Mouse (Mus musculus) CH12.LX (cell line): ENCODE measurements around the gene Gm45785. TPM values are rescaled to one million over a fixed set of nuclear protein-coding genes. Genes with fewer than 3 reads are reported as not detected.
A peak's percentile ranks its signal among the peaks of the same experiment; 100 is the strongest.

Source experiments
- DNase-seq: peaks from one replicate; pipeline ENCODE4 v3.0.0-alpha.2; 2013; ENCODE audit errors: extremely low read depth
- H3K27ac ChIP-seq: 2 replicates; pipeline ENCODE4 v1.5.1; 2012; ENCODE audit warnings: low read depth, mild to moderate bottlenecking, control low read depth, moderate library complexity; ENCODE audit not compliant: insufficient read depth
- H3K27me3 ChIP-seq: replicated peaks from 2 replicates; pipeline ENCODE3; 2012; ENCODE audit warnings: inconsistent platforms
- H3K36me3 ChIP-seq, 2 experiments: replicated peaks in 1 of 2; 2 replicates each; pipeline versions ENCODE3 to v1.6.1; 2012; ENCODE audit warnings: inconsistent platforms in 1 of 2, low read length in 1 of 2, mild to moderate bottlenecking in 1 of 2, mixed read lengths in 1 of 2, moderate library complexity in 1 of 2; ENCODE audit not compliant: control insufficient read depth in 1 of 2, insufficient read depth in 1 of 2
- H3K4me1 ChIP-seq, 2 experiments: 2 replicates each; pipeline ENCODE4 v1.6.1; 2012; ENCODE audit warnings: inconsistent platforms in 1 of 2, moderate library complexity in 1 of 2; ENCODE audit not compliant: insufficient read depth in 2 of 2, control insufficient read depth in 1 of 2
- H3K4me2 ChIP-seq: 2 replicates; pipeline ENCODE4 v1.6.1; 2012; ENCODE audit warnings: low read depth, mild to moderate bottlenecking, control low read depth; ENCODE audit not compliant: poor library complexity, insufficient read depth, severe bottlenecking
- H3K4me3 ChIP-seq, 3 experiments: fragments of 150-350 bp in 1 of 3; sonication (generic) in 1 of 3; replicated peaks in 1 of 3; 2 replicates each; pipeline versions ENCODE3 to v1.5.1; 2011 to 2012; ENCODE audit warnings: low read depth in 2 of 3, low read length in 2 of 3, mild to moderate bottlenecking in 2 of 3, moderate library complexity in 2 of 3, control low read depth in 1 of 3, improper control_type of control experiment in 1 of 3, inconsistent platforms in 1 of 3, mixed read lengths in 1 of 3; ENCODE audit not compliant: poor library complexity in 1 of 3
- H3K79me2 ChIP-seq: replicated peaks from 2 replicates; pipeline ENCODE4 v1.6.1; 2012; ENCODE audit warnings: mild to moderate bottlenecking, moderate library complexity; ENCODE audit not compliant: control insufficient read depth, poor library complexity, insufficient read depth, severe bottlenecking; ENCODE audit errors: extremely low read depth
- H3K9ac ChIP-seq: 2 replicates; pipeline ENCODE4 v1.6.1; 2012; ENCODE audit warnings: low read depth, mild to moderate bottlenecking, control low read depth, moderate library complexity; ENCODE audit not compliant: insufficient read depth
- H3K9me3 ChIP-seq: replicated peaks from 2 replicates; pipeline ENCODE3; 2012; ENCODE audit warnings: low read length, inconsistent platforms, mixed read lengths
- CHD2 ChIP-seq: IDR thresholded peaks from 2 replicates; pipeline ENCODE4 v1.6.1; 2011; ENCODE audit warnings: low read length, improper control_type of control experiment
- CTCF ChIP-seq, 2 experiments: IDR thresholded peaks in 1 of 2; conservative IDR thresholded peaks in 1 of 2; 2 replicates each; pipeline ENCODE4 v1.5.1; 2011 to 2012; ENCODE audit warnings: low read depth in 2 of 2, low read length in 2 of 2, improper control_type of control experiment in 1 of 2, inconsistent platforms in 1 of 2, mild to moderate bottlenecking in 1 of 2, moderate library complexity in 1 of 2
- E2F4 ChIP-seq: IDR thresholded peaks from 2 replicates; pipeline ENCODE4 v1.6.1; 2011; ENCODE audit warnings: low read depth, low read length, improper control_type of control experiment; ENCODE audit not compliant: insufficient replicate concordance
- EP300 ChIP-seq: IDR thresholded peaks from 2 replicates; pipeline ENCODE4 v1.6.1; 2011; ENCODE audit warnings: low read length, improper control_type of control experiment
- ETS1 ChIP-seq: conservative IDR thresholded peaks from 2 replicates; pipeline ENCODE4 v1.6.1; 2012; ENCODE audit warnings: low read depth, mild to moderate bottlenecking, inconsistent platforms, low read length, improper control_type of control experiment, moderate library complexity
- GABPA ChIP-seq: IDR thresholded peaks from 2 replicates; pipeline ENCODE4 v1.6.1; 2012; ENCODE audit warnings: low read depth, low read length, improper control_type of control experiment, inconsistent platforms; ENCODE audit not compliant: insufficient replicate concordance
- JUN ChIP-seq: IDR thresholded peaks from 2 replicates; pipeline ENCODE4 v1.6.1; 2011; ENCODE audit warnings: low read depth, mild to moderate bottlenecking, low read length, improper control_type of control experiment, moderate library complexity; ENCODE audit not compliant: insufficient read depth
- KAT2A ChIP-seq: IDR thresholded peaks from 2 replicates; pipeline ENCODE4 v1.6.1; 2012; ENCODE audit warnings: low read length, improper control_type of control experiment, inconsistent platforms; ENCODE audit not compliant: insufficient replicate concordance
- MAFK ChIP-seq: IDR thresholded peaks from 2 replicates; pipeline ENCODE4 v1.6.1; 2011; ENCODE audit warnings: low read length, improper control_type of control experiment; ENCODE audit not compliant: insufficient replicate concordance
- NELFE ChIP-seq: IDR thresholded peaks from 2 replicates; pipeline ENCODE4 v1.6.1; 2011; ENCODE audit warnings: low read depth, low read length, improper control_type of control experiment
- PAX5 ChIP-seq: IDR thresholded peaks from 2 replicates; pipeline ENCODE4 v1.6.1; 2012; ENCODE audit warnings: low read length, inconsistent platforms, mixed read lengths
- POLR2A ChIP-seq: IDR thresholded peaks from 2 replicates; pipeline ENCODE4 v1.6.1; 2011; ENCODE audit warnings: low read depth, mild to moderate bottlenecking, improper control_type of control experiment, low read length
- POLR2AphosphoS2 ChIP-seq: IDR thresholded peaks from 2 replicates; pipeline ENCODE4 v1.6.1; 2011; ENCODE audit warnings: low read depth, low read length, improper control_type of control experiment
- SMC3 ChIP-seq: IDR thresholded peaks from 2 replicates; pipeline ENCODE4 v1.6.1; 2011; ENCODE audit warnings: low read depth, low read length, improper control_type of control experiment
- TBP ChIP-seq: conservative IDR thresholded peaks from 2 replicates; pipeline ENCODE4 v1.6.1; 2011; ENCODE audit warnings: low read depth, low read length, improper control_type of control experiment
- UBTF ChIP-seq: IDR thresholded peaks from 2 replicates; pipeline ENCODE4 v1.6.1; 2012; ENCODE audit warnings: low read depth, mild to moderate bottlenecking, inconsistent platforms, low read length, improper control_type of control experiment, moderate library complexity
- USF1 ChIP-seq: IDR thresholded peaks from 2 replicates; pipeline ENCODE4 v1.6.1; 2014; ENCODE audit warnings: low read depth, mild to moderate bottlenecking, inconsistent platforms, low read length, improper control_type of control experiment
- USF2 ChIP-seq: conservative IDR thresholded peaks from 2 replicates; pipeline ENCODE4 v1.6.1; 2011; ENCODE audit warnings: low read depth, low read length, improper control_type of control experiment
- ZMIZ1 ChIP-seq: IDR thresholded peaks from 2 replicates; pipeline ENCODE4 v1.6.1; 2012; ENCODE audit warnings: low read depth, mild to moderate bottlenecking, inconsistent platforms, low read length, improper control_type of control experiment
- ZNF384 ChIP-seq: IDR thresholded peaks from 2 replicates; pipeline ENCODE4 v1.6.1; 2012; ENCODE audit warnings: low read depth, low read length, improper control_type of control experiment, inconsistent platforms
- dilution Hi-C: fragments of 300-500 bp; cut with MboI; formaldehyde crosslinking; loops from 2 replicates; pipeline ENCODE4 v1.14.3; 2020; ENCODE audit warnings: low sequenced_read_pairs; ENCODE audit not compliant: extremely low pct_unique_long_range_greater_than_20kb, extremely low pct_ligation_motif_present
- in situ Hi-C: fragments of 300-500 bp; cut with MboI; formaldehyde crosslinking; loops from 3 replicates; pipeline ENCODE4 v1.14.3; 2019; ENCODE audit warnings: low sequenced_read_pairs, low pct_ligation_motif_present, low pct_unique_long_range_greater_than_20kb, mixed read lengths
- polyA plus RNA-seq: library from polyadenylated mRNA; unstranded; fragments of >175 nt; gene quantifications from 2 replicates; pipeline ENCODE4 v1.2.1, GENCODE M21; 2012; ENCODE audit warnings: low read depth; ENCODE audit not compliant: insufficient read length
- total RNA-seq, 2 experiments: library from RNA; depleted of rRNA; stranded (reverse); fragments of 300-350 nt in 1 of 2; fragments of >200 nt in 1 of 2; gene quantifications; 2 replicates each; pipeline ENCODE4 v1.2.3; 2012 to 2014

Gm45785 gene
- total and polyA plus RNA-seq, 3 experiments: not detected

- Histone ChIP-seq H3K79me2 (peaks cover 25% of the 10 kb centered on the region), H3K9me3 (no peaks in the 10 kb centered on the region), H3K36me3 (peaks cover 65 to 75% of the 10 kb centered on the region in 2 experiments), H3K27me3 (no peaks in the 10 kb centered on the region), H3K4me3 (no peak overlapping the region), H3K4me2 (no peak overlapping the region), H3K27ac (no peak overlapping the region)
- in situ Hi-C loops: no loop called here
- TF ChIP-seq EP300: no peak
- TF ChIP-seq USF2: no peak
- no peak for TF ChIP-seq PAX5
- TF ChIP-seq TBP: no peak
- no peak for TF ChIP-seq SMC3
- TF ChIP-seq MAFK: no peak
- no peak for TF ChIP-seq ZNF384
- no peak for TF ChIP-seq USF1
- TF ChIP-seq POLR2AphosphoS2: no peak
- TF ChIP-seq ZMIZ1: no peak
- TF ChIP-seq, all 38 proteins: peak for 0
- H3K9ac ChIP-seq: no peak overlapping the region
- DNase-seq: no peak
- H3K4me1 ChIP-seq: peaks cover 17 to 24% of the 10 kb centered on the region in 2 experiments
- dilution Hi-C loops: no loop called here
These were observed 4.6 kb upstream of the Gm45785 start for GRCm38 (mm10) chr7:140860728-140861127.

- dilution Hi-C loops (no loop called here), in situ Hi-C loops (no loop called here)
- TF ChIP-seq CHD2: no peak
- no peak for TF ChIP-seq E2F4
- no peak for TF ChIP-seq POLR2AphosphoS2
- no peak for TF ChIP-seq UBTF
- TF ChIP-seq JUN: no peak
- TF ChIP-seq ETS1: no peak
- TF ChIP-seq NELFE: no peak
- TF ChIP-seq POLR2A: no peak
- no peak for TF ChIP-seq PAX5
- TF ChIP-seq EP300: no peak
- TF ChIP-seq CTCF (conservative IDR thresholded peaks at IDR 0.05 in 1 of 2, IDR thresholded peaks at IDR 0.05 in 1 of 2; ENCODE audit: low read depth in 2 of 2, low read length in 2 of 2): no peak
- no peak for TF ChIP-seq GABPA
- TF ChIP-seq KAT2A: no peak
- no peak overlapping the region for H3K27ac ChIP-seq
- H3K27me3 ChIP-seq: no peaks in the 10 kb centered on the region
- H3K9me3 ChIP-seq: no peaks in the 10 kb centered on the region
- no peak overlapping the region for H3K9ac ChIP-seq
- 0 out of 2 replicates have a peak overlapping the region, but pooled peaks have one; percentile 4 for H3K4me2 ChIP-seq
- peaks cover 20 to 29% of the 10 kb centered on the region in 2 experiments for H3K4me1 ChIP-seq
- peaks cover 32% of the 10 kb centered on the region for H3K79me2 ChIP-seq
- DNase-seq: no peak
- peaks cover 58 to 70% of the 10 kb centered on the region in 2 experiments for H3K36me3 ChIP-seq
- H3K4me3 ChIP-seq: no peak overlapping the region
These were observed 3.9 kb upstream of the Gm45785 start for GRCm38 (mm10) chr7:140859997-140860396.
